Mouse (Mus musculus) brain, embryonic 18.5 days (tissue): ENCODE measurements around the gene Fut1.
A peak's percentile ranks its signal among the peaks of the same experiment; 100 is the strongest.
"Not testable (repeated sequence)": the region's sequence is repeated elsewhere in the genome, so short reads cannot be mapped to it uniquely, and the experiment has no call there.

Source experiments
- DNase-seq: peaks from one replicate; pipeline ENCODE4 v3.0.0-alpha.2; 2012; ENCODE audit warnings: low read depth, low spot score

The Fut1 gene

DNA sequence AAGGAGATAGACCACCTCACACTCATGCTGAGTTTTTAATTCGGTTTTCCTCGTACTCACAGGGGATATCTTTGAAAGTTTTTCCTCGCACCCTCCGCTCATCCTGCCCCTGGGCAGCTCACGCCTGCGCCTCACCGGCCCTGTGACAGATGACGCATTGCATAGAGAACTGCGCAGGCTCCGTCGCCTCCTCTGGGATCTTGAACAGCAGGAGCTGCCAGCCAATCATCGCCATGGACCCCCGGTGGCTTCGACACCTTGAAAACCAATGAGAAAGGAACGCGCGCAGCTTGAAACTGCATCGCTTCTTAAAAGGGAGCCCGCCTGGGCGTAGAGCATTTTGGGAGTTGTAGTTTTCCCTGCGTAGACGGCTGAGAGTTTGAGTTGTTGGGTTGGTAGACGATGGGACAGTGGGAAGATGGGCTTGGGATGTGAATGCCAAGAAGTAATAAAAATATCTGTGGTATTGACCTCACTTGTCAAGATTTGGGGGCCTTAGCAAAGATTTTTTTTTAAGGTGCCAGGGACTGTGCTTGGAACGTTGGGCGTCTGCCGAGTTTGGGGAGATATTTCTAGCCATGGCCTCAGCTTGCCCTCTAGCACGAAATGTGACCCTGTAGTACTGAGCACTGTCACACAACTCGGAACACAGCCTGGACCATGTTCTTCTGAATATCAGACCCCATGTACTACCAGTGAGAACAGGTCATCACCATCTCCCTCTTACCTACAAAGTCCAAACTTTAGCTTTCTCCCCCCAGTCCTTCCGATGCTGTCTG lies 21.7 kb downstream of the Fut1 start:
- peak; percentile 97 for DNase-seq

DNA sequence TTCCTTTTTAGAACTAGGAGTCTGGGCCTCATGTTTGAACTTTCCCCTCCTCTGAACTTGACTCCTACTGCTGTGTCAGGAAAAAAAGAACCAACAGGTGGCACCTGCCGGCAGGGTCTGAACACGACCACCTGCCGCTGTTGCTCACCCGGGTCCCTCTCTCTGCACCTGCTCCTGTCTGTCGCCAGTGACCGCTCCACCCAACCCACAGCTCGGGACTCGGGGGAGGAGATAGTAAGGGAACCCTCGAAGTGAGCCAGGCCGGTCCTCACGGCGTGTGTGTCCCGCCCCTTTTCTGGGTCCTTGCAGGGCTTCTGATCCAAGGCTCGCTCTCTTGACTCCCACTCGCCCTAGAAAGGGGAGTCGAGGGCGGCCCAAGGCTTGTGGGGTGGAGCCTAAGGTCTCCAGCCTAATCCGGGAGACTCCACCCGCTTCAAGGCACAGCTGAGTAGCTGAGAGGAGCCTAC lies 22.5 kb downstream of the Fut1 start, which contains the start of gene Mamstr:
Gene Mamstr, plus strand, starts transcription at position 417 of the 467 bp plus-strand sequence.
- DNase-seq = no peak

DNA sequence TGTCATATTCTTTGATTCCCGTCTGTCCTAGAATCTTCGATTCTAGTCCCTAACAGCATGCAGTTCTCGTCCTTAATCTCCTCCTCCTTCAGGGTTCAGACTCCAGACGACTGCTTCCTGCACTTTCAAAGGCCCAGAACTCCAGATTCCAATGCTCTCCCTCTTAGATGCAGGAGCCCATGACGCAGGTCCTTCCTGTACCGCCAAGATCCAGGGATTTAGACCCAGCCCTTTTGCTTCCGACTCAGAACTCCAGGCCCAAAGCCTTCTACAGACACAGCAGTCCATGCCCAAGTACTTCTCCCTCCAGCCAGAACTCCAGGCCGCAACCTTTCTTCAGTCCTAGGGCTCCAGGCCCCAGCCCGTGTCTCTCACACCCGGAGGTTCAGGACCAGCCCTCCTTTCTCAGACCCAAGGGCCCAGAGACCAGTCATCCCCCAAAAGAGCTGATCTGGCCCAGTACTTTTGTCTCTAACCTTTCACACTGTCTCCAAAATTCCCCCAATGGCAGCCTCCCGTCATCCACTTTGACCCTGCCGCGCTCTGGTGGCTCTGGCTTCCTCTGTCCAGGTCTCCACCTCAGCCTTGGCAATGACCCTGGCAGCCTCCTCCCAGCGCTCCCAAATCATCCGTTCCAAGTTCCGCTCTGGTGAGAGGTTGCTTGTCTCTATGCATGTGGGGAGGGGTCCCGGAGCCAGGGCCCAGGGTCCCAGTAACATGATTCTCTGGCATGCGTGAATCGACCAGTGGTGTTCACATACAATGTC lies 23.3 kb downstream of the Fut1 start:
- DNase-seq = no peak

- no peak for DNase-seq
Measured at GRCm38 (mm10) chr7:45641391-45642040, 24.4 kb downstream of the Fut1 start.

DNA sequence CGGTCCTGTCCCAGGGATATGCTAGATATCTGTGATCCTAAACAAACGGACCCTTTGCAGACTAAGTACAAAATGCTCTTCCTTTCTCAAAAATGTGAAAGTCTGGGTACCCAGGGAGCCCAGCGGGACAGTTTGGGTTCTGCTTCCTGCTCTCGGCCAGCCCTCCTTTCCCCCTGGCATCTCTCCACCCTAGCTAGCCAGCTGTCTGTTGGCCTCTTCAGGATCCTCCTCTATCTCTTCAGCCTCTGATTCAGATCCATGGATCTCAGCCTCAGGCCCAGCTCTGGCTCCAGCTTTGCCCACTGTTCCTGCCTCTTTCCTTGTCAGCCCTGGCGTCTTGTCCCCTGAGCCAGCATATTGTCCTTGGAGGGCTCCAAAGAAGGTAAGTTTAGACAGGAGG lies 25.0 kb downstream of the Fut1 start:
- DNase-seq = no peak

DNA sequence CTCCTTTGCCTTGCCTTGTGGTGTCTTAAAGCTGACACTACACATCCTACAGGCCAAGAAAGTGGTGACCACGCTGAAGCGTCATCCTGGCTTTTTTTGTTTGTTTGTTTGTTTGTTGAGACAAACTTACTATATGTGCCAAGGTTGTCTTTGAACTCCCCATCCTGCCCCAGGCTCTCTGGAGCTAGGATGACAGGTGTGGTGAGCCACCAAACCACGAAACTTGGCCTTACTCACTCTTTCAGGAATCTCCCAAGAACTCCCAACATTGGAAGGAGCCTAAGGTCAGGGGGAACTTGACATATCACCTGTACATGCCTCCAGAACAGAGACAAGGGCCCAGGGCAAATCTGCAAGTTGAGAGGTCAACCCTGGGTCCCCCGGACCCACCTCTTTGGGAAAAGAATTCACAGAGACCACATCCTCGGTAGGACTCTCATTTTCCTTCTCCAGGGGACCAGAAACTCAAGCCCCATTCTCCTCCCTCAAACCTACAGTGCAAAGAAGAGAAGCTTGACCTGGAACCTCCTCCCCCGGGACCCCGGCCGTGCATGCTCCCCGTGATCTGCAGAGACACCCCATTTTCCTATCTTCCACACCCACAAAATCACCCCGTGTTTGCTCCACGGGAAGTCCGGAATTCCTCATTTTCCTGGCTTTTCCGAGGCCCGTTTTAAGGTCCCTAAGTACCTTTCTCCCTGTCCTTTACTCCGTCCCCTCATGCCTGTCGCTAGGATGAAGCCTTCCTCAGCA lies 25.6 kb downstream of the Fut1 start:
- no peak for DNase-seq

- peak; percentile 98 for DNase-seq
Measured at GRCm38 (mm10) chr7:45643441-45644178, 26.5 kb downstream of the Fut1 start.

DNA sequence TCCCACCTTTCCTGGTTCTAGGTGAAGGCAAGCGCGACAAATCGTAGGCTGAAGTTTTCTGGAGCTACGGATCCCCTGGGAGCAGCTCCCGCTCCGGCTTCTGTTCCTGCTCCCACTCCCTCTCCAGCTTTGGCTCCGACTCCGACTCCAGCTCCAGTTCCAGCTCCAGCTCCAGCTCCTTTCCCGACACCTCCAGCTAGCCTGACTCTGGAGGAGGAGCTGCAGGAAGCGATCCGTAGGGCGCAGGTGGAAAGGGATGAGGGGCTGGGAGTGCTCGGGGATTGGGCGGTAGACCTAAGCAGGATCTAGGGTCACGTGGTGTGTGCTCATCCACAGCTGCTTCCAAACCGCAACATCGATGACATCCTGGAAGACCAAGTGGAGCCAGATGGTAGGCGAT lies 27.1 kb downstream of the Fut1 start:
- no peak for DNase-seq

GRCm38 (mm10) chr7:45644872-45645590 lies 27.9 kb downstream of the Fut1 start:
- DNase-seq = no peak

- no peak for DNase-seq
Measured at GRCm38 (mm10) chr7:45645591-45645971, 28.5 kb downstream of the Fut1 start.

DNA sequence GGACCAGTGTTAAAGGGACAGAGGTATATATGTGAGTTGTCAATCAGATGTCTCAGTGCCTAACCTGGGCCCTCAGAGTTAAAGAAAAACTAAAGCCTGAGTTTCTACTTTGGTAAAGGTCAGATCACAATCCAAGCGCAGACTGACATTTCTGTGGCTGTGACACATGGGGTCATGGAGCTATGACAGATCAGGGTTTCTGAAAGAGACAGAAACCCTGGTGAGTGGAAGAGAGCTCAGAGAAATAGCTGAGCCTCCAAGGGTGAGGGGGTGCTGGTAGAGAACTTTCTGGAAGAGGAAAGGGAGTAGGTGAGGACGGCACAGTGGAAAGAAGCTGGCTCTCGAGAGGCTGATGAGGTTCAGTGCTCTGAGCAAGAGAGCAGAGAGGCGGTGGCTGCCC lies 29.6 kb downstream of the Fut1 start:
- DNase-seq = no peak

GRCm38 (mm10) chr7:45649351-45649750 lies 32.3 kb downstream of the Fut1 start:
- DNase-seq = no peak

GRCm38 (mm10) chr7:45650484-45650883 lies 33.4 kb downstream of the Fut1 start:
- DNase-seq = not testable (repeated sequence)

- no peak for DNase-seq
Measured at GRCm38 (mm10) chr7:45654424-45655047, 37.4 kb downstream of the Fut1 start.

DNA sequence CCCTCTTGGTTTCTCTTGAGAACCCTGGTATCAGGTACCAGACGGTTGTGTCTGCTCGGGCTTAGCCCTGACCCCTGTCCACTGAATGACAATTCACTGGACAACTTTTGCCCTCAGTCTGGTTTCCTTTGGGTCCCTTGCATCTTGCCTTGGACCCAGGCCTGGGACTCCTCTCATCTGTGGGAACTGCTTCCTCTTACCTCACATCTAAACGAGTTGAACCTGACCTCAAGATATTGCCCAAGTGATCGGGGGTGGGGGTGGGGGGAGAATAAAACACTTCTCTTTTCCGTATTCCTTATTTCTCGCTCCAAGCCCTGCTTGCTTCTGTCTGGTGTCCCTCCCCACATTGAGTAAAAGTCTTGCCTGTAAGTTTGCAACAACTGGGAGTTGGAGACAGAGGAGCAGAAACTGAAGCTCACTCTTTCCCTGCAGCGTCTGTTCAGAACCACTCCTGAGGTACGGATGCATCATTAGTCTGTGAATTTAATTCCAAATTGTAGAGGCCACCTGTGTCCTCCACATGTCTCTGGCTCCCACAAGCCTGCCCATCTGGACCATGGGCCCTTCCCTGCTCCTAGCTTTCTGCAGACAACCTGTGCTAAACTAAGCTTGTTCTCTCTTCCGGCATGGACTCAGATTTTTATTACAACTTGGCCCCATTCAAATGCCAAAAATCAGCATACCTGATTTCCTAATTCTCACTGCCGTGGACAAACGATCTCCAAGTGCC lies 43.8 kb downstream of the Fut1 start:
- no peak for DNase-seq

DNA sequence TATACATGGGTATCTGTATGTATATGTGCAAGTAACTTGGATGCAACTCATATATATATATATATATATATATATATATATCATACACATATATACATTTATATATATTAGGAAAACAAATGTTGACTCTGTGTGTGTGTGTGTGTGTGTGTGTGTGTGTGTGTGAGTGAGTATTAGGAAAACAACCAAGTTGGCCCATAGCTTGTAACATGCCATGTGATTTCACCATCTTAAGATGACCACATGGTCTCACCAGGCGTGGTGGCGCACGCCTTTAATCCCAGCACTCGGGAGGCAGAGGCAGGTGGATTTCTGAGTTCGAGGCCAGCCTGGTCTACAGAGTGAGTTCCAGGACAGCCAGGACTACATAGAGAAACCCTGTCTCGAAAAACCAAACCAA lies 44.6 kb downstream of the Fut1 start:
- DNase-seq = not testable (repeated sequence)

GRCm38 (mm10) chr7:45665303-45666138 lies 48.4 kb downstream of the Fut1 start:
- DNase-seq = no peak

DNA sequence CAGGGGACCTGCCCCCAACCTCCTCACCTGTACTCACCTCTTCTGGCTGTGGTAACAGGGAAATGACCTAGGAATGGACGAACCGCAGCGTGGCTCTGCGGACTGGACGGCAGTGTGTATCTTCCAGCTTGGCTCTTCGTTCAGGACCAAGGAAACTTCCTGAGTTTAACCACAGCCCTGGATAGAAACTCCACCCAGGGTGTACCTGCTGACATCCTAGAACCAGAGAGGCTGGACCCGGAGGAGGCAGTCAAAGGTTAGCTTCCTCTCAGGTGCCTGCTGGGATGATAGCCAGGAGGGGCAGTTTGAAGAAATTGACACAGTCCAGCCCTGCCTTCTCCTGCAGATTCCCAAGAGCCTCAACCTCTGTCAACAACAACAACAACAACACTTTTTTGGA lies 49.1 kb downstream of the Fut1 start, which contains the start of gene Fut2:
Gene Fut2, minus strand, starts transcription at position 234 of the 400 bp plus-strand sequence.
- no peak for DNase-seq
